Mouse (Mus musculus) small intestine, adult 2 months (tissue): Measurements from ENCODE around the gene Nudc.

Experiments
- CTCF ChIP-seq: fragments of 200-500 bp; IDR thresholded peaks from 2 replicates; pipeline ENCODE4 v1.5.1; 2012; ENCODE audit warnings: low read depth, mild to moderate bottlenecking, control low read depth, inconsistent platforms, low read length, moderate library complexity, mixed read lengths; ENCODE audit not compliant: insufficient replicate concordance, insufficient read length; ENCODE audit errors: extremely low read depth
- POLR2A ChIP-seq: fragments of 200-500 bp; IDR thresholded peaks from 2 replicates; pipeline ENCODE4 v1.6.1; 2012; ENCODE audit warnings: low read depth, mild to moderate bottlenecking, control low read depth, inconsistent platforms, low read length, moderate library complexity

GRCm38 (mm10) chr4:133491800-133492199 is 54.0 kb downstream of the Nudc start:
- TF ChIP-seq POLR2A (no peak), CTCF (no peak)
